Mouse (Mus musculus): ENCODE measurements around the gene Ctnnbl1. TPM values are rescaled to one million over a fixed set of nuclear protein-coding genes. Genes with fewer than 3 reads are reported as not detected.

Gene Ctnnbl1
- total and polyA plus RNA-seq, 2 experiments from 2014 or later: 21.0 to 28.4 TPM

GRCm38 (mm10) chr2:157800288-157800687 is 63.1 kb downstream of the Ctnnbl1 start:
- no peak for TF ChIP-seq EP300 (IDR thresholded peaks at IDR 0.05; ENCODE audit: low read depth)

DNA sequence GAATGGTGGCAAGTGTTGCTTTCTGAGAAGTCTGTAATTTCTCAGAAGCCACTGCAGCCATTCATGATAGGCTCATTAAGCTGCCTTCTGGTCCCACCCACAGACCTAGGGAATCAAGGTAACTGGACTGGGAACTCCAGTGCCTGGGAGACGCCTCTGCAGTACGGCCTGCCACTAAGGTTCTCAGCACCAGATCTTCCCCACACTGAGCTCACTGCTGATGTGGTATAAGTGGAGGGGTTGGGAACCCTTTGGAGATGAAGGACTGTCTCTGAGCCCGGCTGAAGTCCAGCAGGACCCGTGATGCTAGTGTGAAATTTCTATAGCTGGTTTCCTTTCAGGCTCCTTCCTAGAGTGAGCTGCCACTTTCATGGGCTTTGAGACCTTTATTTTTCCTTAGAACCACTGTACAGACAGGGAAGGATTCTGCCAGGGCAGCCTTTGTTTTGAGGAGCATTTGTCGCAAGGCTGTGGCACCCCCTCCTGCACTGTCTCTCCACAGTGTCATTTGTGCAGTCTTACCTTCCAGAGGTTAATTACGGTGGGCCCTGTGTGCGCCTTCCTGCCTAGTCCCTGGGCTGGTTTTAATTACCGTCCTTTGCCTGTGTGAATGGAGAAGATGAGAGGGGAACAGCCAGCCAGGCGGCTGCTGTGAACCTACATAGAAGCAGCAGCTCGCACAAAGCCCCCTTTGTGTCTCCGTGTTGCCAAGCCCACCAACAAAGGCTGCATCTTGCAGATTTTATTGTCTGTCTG is 63.7 kb downstream of the Ctnnbl1 start:
- Histone ChIP-seq H3K27ac (ENCODE audit: low read depth) (no peak overlapping the region), H3K4me1 (ENCODE audit: control insufficient read depth, insufficient read depth) (0 out of 2 replicates have a peak, but pooled peaks cover 2% of the 10 kb centered on the region), H3K4me2 (ENCODE audit: low read depth, low read length) (no peak overlapping the region), H3K9me3 (replicated peaks; ENCODE audit: control insufficient read depth, low read length) (no peaks in the 10 kb centered on the region), H3K4me3 (ENCODE audit: low read depth, low read length) (no peak overlapping the region), H3K9ac (replicated peaks; ENCODE audit: low read depth, low read length) (no peak overlapping the region), H3K27me3 (ENCODE audit: control insufficient read depth, insufficient read depth, low read length) (no peaks in the 10 kb centered on the region), H3K36me3 (replicated peaks; ENCODE audit: control insufficient read depth, insufficient read depth, low read length) (0 out of 2 replicates have a peak, but pooled peaks cover 7% of the 10 kb centered on the region)
- no peak for TF ChIP-seq EP300 (IDR thresholded peaks at IDR 0.05; ENCODE audit: low read depth)
- TF ChIP-seq CTCF (IDR thresholded peaks at IDR 0.05; ENCODE audit: low read depth): no peak
- 74% methylated on average over 11 of the region's 11 CpGs for WGBS
- ATAC-seq (ENCODE audit: insufficient read depth, low read depth) (no peak), DNase-seq (ENCODE audit: low spot score) (no peak)

More at GRCm38 (mm10) chr2:157800288-157800687, 63.1 kb downstream of the Ctnnbl1 start:
- ATAC-seq (ENCODE audit: insufficient read depth, low read depth): no peak
- no peak overlapping the region for H3K9ac ChIP-seq (replicated peaks; ENCODE audit: low read depth, low read length)
- H3K4me1 ChIP-seq (ENCODE audit: control insufficient read depth, insufficient read depth): 0 out of 2 replicates have a peak, but pooled peaks cover 2% of the 10 kb centered on the region
- no peaks in the 10 kb centered on the region for H3K27me3 ChIP-seq (ENCODE audit: control insufficient read depth, insufficient read depth, low read length)
- H3K27ac ChIP-seq (ENCODE audit: low read depth): no peak overlapping the region
- DNase-seq (ENCODE audit: low spot score): no peak
- H3K9me3 ChIP-seq (replicated peaks; ENCODE audit: control insufficient read depth, low read length): no peaks in the 10 kb centered on the region
- H3K4me2 ChIP-seq (ENCODE audit: low read depth, low read length): no peak overlapping the region
- 93% methylated on average over 2 of the region's 2 CpGs for WGBS
- H3K36me3 ChIP-seq (replicated peaks; ENCODE audit: control insufficient read depth, insufficient read depth, low read length): 0 out of 2 replicates have a peak, but pooled peaks cover 7% of the 10 kb centered on the region
- no peak overlapping the region for H3K4me3 ChIP-seq (ENCODE audit: low read depth, low read length)

DNA sequence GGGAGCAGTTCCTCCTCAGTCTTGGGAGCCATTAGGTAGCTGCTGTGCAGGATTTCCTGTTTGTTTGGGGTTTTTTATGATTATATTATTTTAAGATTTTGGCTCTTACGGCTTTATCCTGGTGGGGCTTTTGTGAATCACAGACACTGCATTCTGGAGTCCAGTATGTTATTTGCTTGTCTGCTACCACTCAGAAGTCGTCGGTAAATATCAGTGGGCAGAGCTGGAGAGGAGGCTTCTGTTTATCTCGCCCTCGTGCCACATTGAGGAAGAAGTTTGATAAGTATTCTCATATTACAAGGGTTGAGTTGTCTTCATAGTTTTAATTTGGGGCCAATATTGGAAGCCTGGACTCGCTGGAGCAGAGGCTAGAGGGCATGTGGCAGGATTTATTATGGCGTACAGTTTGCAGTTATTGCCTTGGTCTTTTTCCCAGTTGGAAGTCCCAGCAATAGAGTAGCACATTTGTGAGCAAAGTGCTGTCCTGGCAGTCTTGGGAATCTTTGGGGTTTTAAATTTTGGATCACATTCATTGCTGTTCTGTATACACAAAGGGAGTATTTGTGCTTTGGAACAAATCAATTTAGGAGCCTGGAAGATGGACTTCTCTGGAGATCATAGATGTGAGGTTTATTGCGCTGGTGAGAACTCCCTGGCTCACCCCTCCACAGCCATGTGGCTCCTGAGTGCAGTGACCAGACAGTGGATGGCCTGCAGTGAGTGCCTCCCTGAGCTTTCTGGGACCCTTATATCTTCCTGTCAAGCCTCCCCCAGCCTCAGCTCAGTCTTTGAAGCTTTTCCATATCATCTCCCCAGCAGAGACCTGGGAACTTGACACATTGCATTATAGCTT is 64.5 kb downstream of the Ctnnbl1 start:
- Histone ChIP-seq H3K36me3 (replicated peaks; ENCODE audit: control insufficient read depth, insufficient read depth, low read length) (0 out of 2 replicates have a peak, but pooled peaks cover 7% of the 10 kb centered on the region), H3K9me3 (replicated peaks; ENCODE audit: control insufficient read depth, low read length) (no peaks in the 10 kb centered on the region), H3K27ac (ENCODE audit: low read depth) (no peak overlapping the region), H3K4me1 (ENCODE audit: control insufficient read depth, insufficient read depth) (0 out of 2 replicates have a peak, but pooled peaks cover 2% of the 10 kb centered on the region), H3K9ac (replicated peaks; ENCODE audit: low read depth, low read length) (no peak overlapping the region), H3K27me3 (ENCODE audit: control insufficient read depth, insufficient read depth, low read length) (no peaks in the 10 kb centered on the region), H3K4me3 (ENCODE audit: low read depth, low read length) (no peak overlapping the region), H3K4me2 (ENCODE audit: low read depth, low read length) (no peak overlapping the region)
- 44% methylated on average over 8 of the region's 8 CpGs for WGBS
- ATAC-seq (ENCODE audit: insufficient read depth, low read depth) (no peak), DNase-seq (ENCODE audit: low spot score) (no peak)
- TF ChIP-seq EP300 (IDR thresholded peaks at IDR 0.05; ENCODE audit: low read depth) (no peak), CTCF (IDR thresholded peaks at IDR 0.05; ENCODE audit: low read depth) (no peak)

DNA sequence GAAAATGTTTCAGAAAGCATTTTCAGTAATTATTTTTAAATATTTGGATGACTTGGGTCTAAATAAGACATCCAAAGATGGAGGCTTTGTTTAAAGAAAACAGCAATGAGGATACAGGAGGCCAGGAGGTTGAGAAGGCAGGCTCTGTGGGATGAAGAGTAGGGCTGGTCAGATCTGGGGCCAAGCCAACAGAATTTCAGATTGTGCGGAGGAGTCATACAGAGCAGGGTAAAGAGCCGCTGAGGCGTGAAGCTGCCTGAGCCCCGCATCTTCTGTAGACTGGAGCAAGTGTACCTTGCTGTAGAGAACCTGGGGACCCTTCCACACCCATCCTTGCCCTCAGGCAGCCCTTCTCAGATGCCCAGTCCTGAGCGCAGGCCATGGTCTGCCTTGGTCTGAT is 65.5 kb downstream of the Ctnnbl1 start:
- no peak for ATAC-seq (ENCODE audit: insufficient read depth, low read depth)
- H3K4me1 ChIP-seq (ENCODE audit: control insufficient read depth, insufficient read depth): peaks cover 6% of the 10 kb centered on the region; the same call in 1 of the 2 replicates
- H3K9me3 ChIP-seq (replicated peaks; ENCODE audit: control insufficient read depth, low read length): no peaks in the 10 kb centered on the region
- H3K27ac ChIP-seq (ENCODE audit: low read depth): no peak overlapping the region
- TF ChIP-seq EP300 (IDR thresholded peaks at IDR 0.05; ENCODE audit: low read depth) (no peak), CTCF (IDR thresholded peaks at IDR 0.05; ENCODE audit: low read depth) (no peak)
- WGBS: 80% methylated on average over 5 of the region's 5 CpGs
- no peak overlapping the region for H3K4me3 ChIP-seq (ENCODE audit: low read depth, low read length)
- H3K9ac ChIP-seq (replicated peaks; ENCODE audit: low read depth, low read length): no peak overlapping the region
- no peak for DNase-seq (ENCODE audit: low spot score)
- H3K36me3 ChIP-seq (replicated peaks; ENCODE audit: control insufficient read depth, insufficient read depth, low read length): 0 out of 2 replicates have a peak, but pooled peaks cover 7% of the 10 kb centered on the region
- H3K27me3 ChIP-seq (ENCODE audit: control insufficient read depth, insufficient read depth, low read length): no peaks in the 10 kb centered on the region
- H3K4me2 ChIP-seq (ENCODE audit: low read depth, low read length): no peak overlapping the region

DNA sequence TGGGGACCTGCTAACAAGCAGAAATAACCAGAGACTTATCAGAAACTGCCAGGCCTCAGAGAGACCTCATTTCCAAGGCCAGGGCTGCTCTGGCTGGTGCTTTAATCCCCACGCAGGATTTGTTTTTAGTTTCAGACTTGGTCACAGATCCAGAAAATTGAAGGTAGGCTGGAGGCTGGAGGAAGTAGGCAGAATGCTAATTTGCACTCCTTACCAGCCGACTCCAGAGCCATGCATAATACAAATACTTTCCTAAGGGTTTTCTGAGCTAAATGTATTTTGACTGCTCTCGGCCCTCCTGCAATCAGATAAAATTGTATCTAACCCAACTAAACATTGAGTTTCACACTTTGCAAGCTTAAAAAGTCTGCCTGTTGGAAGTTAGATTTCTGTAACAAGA is 67.2 kb downstream of the Ctnnbl1 start:
- Histone ChIP-seq H3K4me2 (ENCODE audit: low read depth, low read length) (no peak overlapping the region), H3K9ac (replicated peaks; ENCODE audit: low read depth, low read length) (no peak overlapping the region), H3K36me3 (replicated peaks; ENCODE audit: control insufficient read depth, insufficient read depth, low read length) (0 out of 2 replicates have a peak, but pooled peaks cover 3% of the 10 kb centered on the region), H3K27me3 (ENCODE audit: control insufficient read depth, insufficient read depth, low read length) (no peaks in the 10 kb centered on the region), H3K4me1 (ENCODE audit: control insufficient read depth, insufficient read depth) (peaks cover 16% of the 10 kb centered on the region; the same call in 1 of the 2 replicates), H3K27ac (ENCODE audit: low read depth) (no peak overlapping the region), H3K4me3 (ENCODE audit: low read depth, low read length) (no peak overlapping the region), H3K9me3 (replicated peaks; ENCODE audit: control insufficient read depth, low read length) (no peaks in the 10 kb centered on the region)
- 72% methylated on average over 3 of the region's 3 CpGs for WGBS
- DNase-seq (ENCODE audit: low spot score) (no peak), ATAC-seq (ENCODE audit: insufficient read depth, low read depth) (no peak)
- TF ChIP-seq EP300 (IDR thresholded peaks at IDR 0.05; ENCODE audit: low read depth): no peak
- no peak for TF ChIP-seq CTCF (IDR thresholded peaks at IDR 0.05; ENCODE audit: low read depth)

All from heart, postnatal 0 days (tissue).